Mouse (Mus musculus): ENCODE results near the gene Kdm5a.

DNA sequence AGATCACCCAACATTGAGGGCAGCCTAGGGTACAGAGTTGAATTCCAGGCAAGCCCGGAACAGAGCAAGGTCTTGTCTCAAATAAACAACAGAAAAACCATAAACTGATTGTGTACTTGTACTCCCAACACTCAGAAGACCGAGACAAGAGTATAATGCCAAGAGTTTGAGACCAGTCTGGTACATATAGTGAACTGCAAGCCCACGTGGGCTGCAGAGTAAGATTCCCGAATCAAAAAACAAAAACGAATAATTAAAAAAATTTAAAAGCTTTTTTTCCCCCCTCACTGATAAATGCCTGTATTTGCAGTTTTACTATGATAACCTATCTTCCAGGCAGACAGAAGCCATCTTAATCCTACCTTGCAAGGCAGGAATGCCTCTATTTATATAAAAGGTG, 7.4 kb upstream of the Kdm5a start:
- TF ChIP-seq POLR2A (IDR thresholded peaks at IDR 0.05; ENCODE audit: insufficient read depth, low read depth, low read length) (no peak), CTCF (IDR thresholded peaks at IDR 0.05) (no peak), EP300 (IDR thresholded peaks at IDR 0.05; ENCODE audit: insufficient read depth, low read depth, low read length) (no peak)
